13 mouse cellular contexts compared by ENCODE assay signal in genomic region chr2:155604560-155605235, GRCm38 (mm10). TPM values are rescaled to one million over a fixed set of nuclear protein-coding genes. Genes with fewer than 3 reads are reported as not detected.
DNase-seq lines count a peak whose midpoint lies in the region; ATAC-seq lines count a peak whose summit lies in the region.
"Had no signal": no experiment of that assay in that cellular context is flagged by ENCODE, and none has a peak within 500 bp of the region (broad histone marks: within the 10 kb centered on the region; RNA-seq: fewer than 3 reads in every experiment).

No protein-coding gene starts in this region.

- no peaks in the 10 kb centered on the region for H3K36me3 ChIP-seq in heart, embryonic 11.5 days (ENCODE audit: control insufficient read depth, insufficient read depth, low read length)
- no peaks in the 10 kb centered on the region for H3K36me3 ChIP-seq in midbrain, embryonic 12.5 days
- no peaks in the 10 kb centered on the region for H3K36me3 ChIP-seq in midbrain, embryonic 13.5 days
- no peaks in the 10 kb centered on the region for H3K36me3 ChIP-seq in liver, embryonic 12.5 days
- H3K36me3 ChIP-seq: forebrain, embryonic 12.5 days had no signal

- 29% methylated on average over 10 of the region's 10 CpGs for WGBS in heart, embryonic 11.5 days (ENCODE audit: insufficient replicate concordance)
- 68% methylated on average over 10 of the region's 10 CpGs for WGBS in midbrain, embryonic 12.5 days
- 66% methylated on average over 10 of the region's 10 CpGs for WGBS in midbrain, embryonic 13.5 days
- 22% methylated on average over 10 of the region's 10 CpGs for WGBS in liver, embryonic 12.5 days (ENCODE audit: insufficient replicate concordance)

- H3K4me1 ChIP-seq in heart, embryonic 11.5 days (ENCODE audit: control insufficient read depth, insufficient read depth, low read length), result peaks cover 28% of the 10 kb centered on the region
- no peaks in the 10 kb centered on the region for H3K4me1 ChIP-seq in midbrain, embryonic 12.5 days
- H3K4me1 ChIP-seq in midbrain, embryonic 13.5 days (replicated peaks), result no peaks in the 10 kb centered on the region
- H3K4me1 ChIP-seq in liver, embryonic 12.5 days, result peaks cover 67% of the 10 kb centered on the region
- H3K4me1 ChIP-seq: forebrain, embryonic 12.5 days had no signal

- H3K9me3 ChIP-seq in heart, embryonic 11.5 days (replicated peaks; ENCODE audit: control insufficient read depth, low read length), result no peaks in the 10 kb centered on the region
- H3K9me3 ChIP-seq in midbrain, embryonic 12.5 days, result no peaks in the 10 kb centered on the region
- no peaks in the 10 kb centered on the region for H3K9me3 ChIP-seq in midbrain, embryonic 13.5 days
- H3K9me3 ChIP-seq in liver, embryonic 12.5 days (replicated peaks), result no peaks in the 10 kb centered on the region
- H3K9me3 ChIP-seq: forebrain, embryonic 12.5 days had no signal

- no peaks in the 10 kb centered on the region for H3K27me3 ChIP-seq in heart, embryonic 11.5 days (ENCODE audit: control insufficient read depth, insufficient read depth, low read length)
- H3K27me3 ChIP-seq in midbrain, embryonic 12.5 days, result no peaks in the 10 kb centered on the region
- no peaks in the 10 kb centered on the region for H3K27me3 ChIP-seq in midbrain, embryonic 13.5 days
- no peaks in the 10 kb centered on the region for H3K27me3 ChIP-seq in liver, embryonic 12.5 days (replicated peaks)
- H3K27me3 ChIP-seq: forebrain, embryonic 12.5 days had no signal

- H3K27ac ChIP-seq in heart, embryonic 11.5 days (ENCODE audit: low read depth, low read length), result peak overlapping the region; percentile 94
- H3K27ac ChIP-seq in midbrain, embryonic 12.5 days (replicated peaks), result no peak overlapping the region
- H3K27ac ChIP-seq in midbrain, embryonic 13.5 days, result no peak overlapping the region
- H3K27ac ChIP-seq in liver, embryonic 12.5 days, result peak overlapping the region; percentile 94
- H3K27ac ChIP-seq: forebrain, embryonic 12.5 days had no signal

- peak overlapping the region; percentile 57 for H3K4me2 ChIP-seq in heart, embryonic 11.5 days
- H3K4me2 ChIP-seq in midbrain, embryonic 12.5 days (replicated peaks), result no peak overlapping the region
- H3K4me2 ChIP-seq in midbrain, embryonic 13.5 days (replicated peaks), result no peak overlapping the region
- H3K4me2 ChIP-seq in liver, embryonic 12.5 days, result peak overlapping the region; percentile 78
- H3K4me2 ChIP-seq: forebrain, embryonic 12.5 days had no signal

- DNase-seq in heart, postnatal 10 days, result no peak
- DNase-seq in cerebellum, adult 8-10 months, result no peak
- DNase-seq in ovary, postnatal 14 days (ENCODE audit: low spot score), result no peak
- DNase-seq: cerebellum, postnatal 36 days; kidney, adult 11 months had no signal

- peak; percentile 88 for ATAC-seq in heart, embryonic 11.5 days (replicated peaks; ENCODE audit: insufficient number of reproducible peaks, low FRiP score, low TSS enrichment)
- no peak for ATAC-seq in midbrain, embryonic 12.5 days (ENCODE audit: low FRiP score, low read depth)
- no peak for ATAC-seq in midbrain, embryonic 13.5 days
- peak; percentile 97 for ATAC-seq in liver, embryonic 12.5 days
- no peak for ATAC-seq in megakaryocyte, adult 5-6 weeks (ENCODE audit: poor library complexity, severe bottlenecking)

- H3K9ac ChIP-seq in heart, embryonic 11.5 days (ENCODE audit: low read depth, low read length), result peak overlapping the region; percentile 58; the same call in 1 of the 2 replicates
- 0 out of 2 replicates have a peak overlapping the region, but pooled peaks have one; percentile 15 for H3K9ac ChIP-seq in midbrain, embryonic 12.5 days (replicated peaks)
- H3K9ac ChIP-seq in midbrain, embryonic 13.5 days (replicated peaks), result no peak overlapping the region
- H3K9ac ChIP-seq in liver, embryonic 12.5 days, result peak overlapping the region; percentile 72
- H3K9ac ChIP-seq: forebrain, embryonic 12.5 days had no signal

- intact Hi-C loops in heart, postnatal 10 days (cut with DNase I), result no loop called here

- no peak overlapping the region; the same call in 1 of the 2 replicates for H3K4me3 ChIP-seq in heart, embryonic 11.5 days (ENCODE audit: low read depth, low read length)
- no peak overlapping the region for H3K4me3 ChIP-seq in midbrain, embryonic 12.5 days
- H3K4me3 ChIP-seq in midbrain, embryonic 13.5 days (replicated peaks), result no peak overlapping the region
- H3K4me3 ChIP-seq in liver, embryonic 12.5 days, result peak overlapping the region; percentile 41
- H3K4me3 ChIP-seq: forebrain, embryonic 12.5 days had no signal

RNA-seq across cellular contexts. Expression of gene Myh7b, which starts 6.3 kb away (rescaled TPM):
- 13.0 and 13.6 TPM in 2 replicates for polyA plus RNA-seq in heart, embryonic 11.5 days (2014; fragmentation: Nextera tagmentation; extraction: Ambion mirVana)
- 10 to 100 TPM; 47.8 to 56.4 TPM for total RNA-seq in heart, postnatal 10 days (2021)
- 0.45 and 1.1 TPM in 2 replicates for polyA plus RNA-seq in midbrain, embryonic 12.5 days (2016; fragmentation: Nextera tagmentation; extraction: Ambion mirVana)
- 0.97 and 1.1 TPM in 2 replicates for polyA plus RNA-seq in midbrain, embryonic 13.5 days (2015; fragmentation: Nextera tagmentation; extraction: Ambion mirVana)
- 6.0 TPM in 2 replicates for polyA plus RNA-seq in liver, embryonic 12.5 days (2016; fragmentation: Nextera tagmentation; extraction: Ambion mirVana)
- total RNA-seq in megakaryocyte, adult 5-6 weeks (2015), result not detected in 2 replicates
- not detected in 2 replicates for total RNA-seq in megakaryocyte, adult 5-6 weeks (2017)
- total RNA-seq: liver, adult 2 months had no signal
- polyA plus RNA-seq: liver, adult 2 months; urinary bladder, adult 2 months had no signal

RNA-seq across cellular contexts. Expression of gene Gss, which starts 12.1 kb away (rescaled TPM):
- polyA plus RNA-seq in heart, embryonic 11.5 days (2014; fragmentation: Nextera tagmentation; extraction: Ambion mirVana), result 21.4 and 23.6 TPM in 2 replicates
- 10 to 100 TPM; 14.1 to 17.7 TPM for total RNA-seq in heart, postnatal 10 days (2021)
- polyA plus RNA-seq in midbrain, embryonic 12.5 days (2016; fragmentation: Nextera tagmentation; extraction: Ambion mirVana), result 14.3 and 15.9 TPM in 2 replicates
- 15.8 and 16.0 TPM in 2 replicates for polyA plus RNA-seq in midbrain, embryonic 13.5 days (2015; fragmentation: Nextera tagmentation; extraction: Ambion mirVana)
- polyA plus RNA-seq in liver, embryonic 12.5 days (2016; fragmentation: Nextera tagmentation; extraction: Ambion mirVana), result 64.0 and 64.1 TPM in 2 replicates
- total RNA-seq in megakaryocyte, adult 5-6 weeks (2015), result 9.6 and 9.7 TPM in 2 replicates
- 13.3 and 17.1 TPM in 2 replicates for total RNA-seq in megakaryocyte, adult 5-6 weeks (2017)

Comparison
In these comparisons a context has a peak if more than half of its experiments do, and no peak if none do; other contexts are left out.
1. ATAC-seq: peak in heart, embryonic 11.5 days (single experiment) and liver, embryonic 12.5 days (single experiment); none in midbrain, embryonic 12.5 days (single experiment), midbrain, embryonic 13.5 days (single experiment) and megakaryocyte, adult 5-6 weeks (single experiment).
2. H3K27ac ChIP-seq: peak in heart, embryonic 11.5 days (single experiment) and liver, embryonic 12.5 days (single experiment); none in midbrain, embryonic 12.5 days (single experiment) and midbrain, embryonic 13.5 days (single experiment).
3. H3K4me2 ChIP-seq: peak in heart, embryonic 11.5 days (single experiment) and liver, embryonic 12.5 days (single experiment); none in midbrain, embryonic 12.5 days (single experiment) and midbrain, embryonic 13.5 days (single experiment).